Mouse (Mus musculus): ENCODE data around the gene Herc6. TPM values are rescaled to one million over a fixed set of nuclear protein-coding genes. Genes with fewer than 3 reads are reported as not detected.
"Not testable (repeated sequence)": the region's sequence is repeated elsewhere in the genome, so short reads cannot be mapped to it uniquely, and the experiment has no call there.

Herc6 gene
- polyA plus RNA-seq, 1 experiment from 2014 or later = 3.8 TPM

DNA sequence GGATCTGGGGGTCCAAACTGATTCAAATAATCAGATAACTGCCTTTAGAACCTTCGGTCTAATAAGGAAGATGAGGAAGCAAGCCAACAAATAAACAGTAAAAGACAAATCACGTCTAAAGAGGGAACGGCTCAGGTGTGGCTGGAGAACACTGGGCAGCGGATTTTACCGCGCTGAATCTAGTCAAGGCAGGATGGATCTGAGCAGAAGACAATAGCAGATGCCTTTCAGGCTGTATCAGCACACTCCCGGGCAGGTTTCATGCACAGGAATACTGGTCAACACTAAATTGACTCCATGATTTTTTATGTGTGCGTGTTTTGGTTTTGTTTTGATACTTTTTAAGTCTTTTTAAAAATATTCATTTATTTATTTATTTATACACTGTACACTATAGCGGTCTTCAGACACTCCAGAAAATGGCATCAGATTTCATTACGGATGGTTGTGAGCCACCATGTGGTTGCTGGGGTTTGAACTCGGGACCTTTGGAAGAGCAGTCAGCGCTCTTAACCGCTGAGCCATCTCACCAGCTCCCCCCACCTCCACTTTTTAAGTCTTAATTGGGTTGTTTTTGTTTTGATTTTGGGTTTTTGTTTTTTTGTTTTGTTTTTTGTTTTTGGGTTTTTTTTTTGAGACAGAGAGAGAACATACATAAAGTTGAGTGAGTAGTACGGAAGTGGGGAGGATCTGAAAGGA, 44.7 kb upstream of the Herc6 start:
- peak; percentile 70 for ATAC-seq (replicated peaks; ENCODE audit: insufficient number of reproducible peaks, low FRiP score, low TSS enrichment, low read depth)
- Histone ChIP-seq H3K4me3 (ENCODE audit: low read depth, low read length) (peak overlapping the region; percentile 67), H3K36me3 (replicated peaks; ENCODE audit: control insufficient read depth, insufficient read depth, low read depth, low read length) (no peaks in the 10 kb centered on the region), H3K27ac (replicated peaks; ENCODE audit: low read depth, low read length) (no peak overlapping the region), H3K27me3 (ENCODE audit: control insufficient read depth, insufficient read depth, low read length) (no peaks in the 10 kb centered on the region), H3K9ac (replicated peaks; ENCODE audit: low read length) (peak overlapping the region; percentile 48), H3K4me1 (ENCODE audit: control insufficient read depth, insufficient read depth, low read length) (no peaks in the 10 kb centered on the region), H3K4me2 (ENCODE audit: low read depth, low read length) (peak overlapping the region; percentile 42), H3K9me3 (replicated peaks; ENCODE audit: control insufficient read depth, low read length) (no peaks in the 10 kb centered on the region)
- 30% methylated on average over 14 of the region's 14 CpGs for WGBS
- DNase-seq (ENCODE audit: low spot score) = no peak

DNA sequence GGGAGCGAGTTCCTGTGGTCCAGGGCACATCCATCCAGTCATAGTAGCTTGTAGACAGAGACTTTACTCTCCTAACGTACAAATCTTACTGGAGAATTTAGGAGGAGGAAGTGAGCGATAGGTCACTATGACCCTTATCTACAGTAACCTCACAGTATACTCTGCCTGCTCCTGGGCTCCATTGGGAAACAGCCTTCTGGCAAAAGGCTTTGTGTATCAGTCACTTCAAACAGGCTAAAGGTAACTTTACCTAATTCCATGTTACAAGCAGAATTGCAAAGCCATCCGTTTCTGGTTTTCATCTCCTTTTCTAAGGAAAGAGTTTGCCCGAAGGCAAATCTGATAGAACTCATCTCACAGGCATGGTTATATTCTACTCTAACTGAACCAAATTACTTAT, 42.9 kb upstream of the Herc6 start:
- Histone ChIP-seq H3K27ac (replicated peaks; ENCODE audit: low read depth, low read length) (no peak overlapping the region), H3K4me2 (ENCODE audit: low read depth, low read length) (no peak overlapping the region), H3K27me3 (ENCODE audit: control insufficient read depth, insufficient read depth, low read length) (no peaks in the 10 kb centered on the region), H3K4me1 (ENCODE audit: control insufficient read depth, insufficient read depth, low read length) (no peaks in the 10 kb centered on the region), H3K9ac (replicated peaks; ENCODE audit: low read length) (no peak overlapping the region), H3K4me3 (ENCODE audit: low read depth, low read length) (no peak overlapping the region), H3K36me3 (replicated peaks; ENCODE audit: control insufficient read depth, insufficient read depth, low read depth, low read length) (no peaks in the 10 kb centered on the region), H3K9me3 (replicated peaks; ENCODE audit: control insufficient read depth, low read length) (no peaks in the 10 kb centered on the region)
- 89% methylated on average over 5 of the region's 5 CpGs for WGBS
- DNase-seq (ENCODE audit: low spot score) (no peak), ATAC-seq (replicated peaks; ENCODE audit: insufficient number of reproducible peaks, low FRiP score, low TSS enrichment, low read depth) (no peak)

DNA sequence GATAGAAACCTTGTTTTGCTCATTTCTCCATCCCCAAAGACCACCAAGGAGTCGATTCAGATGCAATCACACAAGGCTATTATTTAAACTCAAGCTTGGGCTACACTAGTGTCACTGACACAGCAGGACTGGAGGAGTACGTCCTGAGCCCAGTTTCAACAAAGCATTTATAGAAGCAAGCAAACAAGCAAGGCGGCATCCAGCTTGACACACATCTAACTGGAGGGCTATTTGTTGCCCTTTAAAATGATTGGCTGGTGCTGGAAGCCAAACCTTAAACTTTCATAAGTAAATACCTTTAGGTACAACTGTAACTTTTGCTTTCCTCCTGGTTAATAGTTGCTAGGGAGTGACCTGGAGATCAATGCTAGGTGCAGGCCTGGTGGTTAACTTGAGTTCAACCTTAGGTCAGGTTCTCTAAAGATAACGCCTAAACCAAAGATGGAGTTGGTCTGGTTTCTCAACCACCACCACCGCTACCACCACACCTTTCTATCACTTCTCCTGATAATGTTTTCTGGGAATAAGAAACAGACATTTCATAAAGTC, 39.8 kb upstream of the Herc6 start:
- Histone ChIP-seq H3K36me3 (replicated peaks; ENCODE audit: control insufficient read depth, insufficient read depth, low read depth, low read length) (no peaks in the 10 kb centered on the region), H3K9me3 (replicated peaks; ENCODE audit: control insufficient read depth, low read length) (no peaks in the 10 kb centered on the region), H3K9ac (replicated peaks; ENCODE audit: low read length) (no peak overlapping the region), H3K4me3 (ENCODE audit: low read depth, low read length) (no peak overlapping the region), H3K4me2 (ENCODE audit: low read depth, low read length) (no peak overlapping the region), H3K27ac (replicated peaks; ENCODE audit: low read depth, low read length) (no peak overlapping the region), H3K27me3 (ENCODE audit: control insufficient read depth, insufficient read depth, low read length) (no peaks in the 10 kb centered on the region), H3K4me1 (ENCODE audit: control insufficient read depth, insufficient read depth, low read length) (no peaks in the 10 kb centered on the region)
- DNase-seq (ENCODE audit: low spot score) (no peak), ATAC-seq (replicated peaks; ENCODE audit: insufficient number of reproducible peaks, low FRiP score, low TSS enrichment, low read depth) (no peak)
- WGBS = 84% methylated on average over 5 of the region's 5 CpGs

DNA sequence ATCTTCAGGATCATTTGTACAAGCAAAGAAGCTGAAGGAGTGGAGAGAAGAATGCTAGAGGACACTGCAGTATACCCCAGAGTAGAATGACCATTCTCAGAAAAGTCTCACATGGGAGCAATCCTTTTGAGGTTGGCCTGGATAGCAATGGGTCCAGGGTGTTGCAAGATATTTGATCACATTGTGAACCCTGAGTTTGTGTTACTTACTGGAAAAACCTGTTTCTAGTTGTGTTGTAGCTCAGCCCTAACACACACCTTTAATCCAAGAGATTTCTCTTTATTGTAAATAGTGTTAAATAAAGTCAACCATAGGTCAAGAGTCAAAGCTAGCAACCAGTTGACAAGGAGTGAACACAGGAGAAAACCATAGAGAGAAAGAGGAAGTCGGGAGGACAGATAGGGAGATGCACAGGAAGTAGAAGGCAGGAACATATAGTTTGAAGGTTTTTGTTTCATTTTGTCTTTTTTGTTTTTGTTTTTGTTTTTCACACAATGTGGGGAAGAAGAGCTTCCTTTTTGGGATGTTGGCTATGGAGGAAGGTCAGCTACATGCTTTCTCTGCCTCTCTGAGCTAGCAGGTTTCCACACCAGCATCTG, 39.0 kb upstream of the Herc6 start:
- no peak for DNase-seq (ENCODE audit: low spot score)
- 77% methylated on average over 1 of the region's 1 CpGs for WGBS
- Histone ChIP-seq H3K9me3 (replicated peaks; ENCODE audit: control insufficient read depth, low read length) (no peaks in the 10 kb centered on the region), H3K4me1 (ENCODE audit: control insufficient read depth, insufficient read depth, low read length) (no peaks in the 10 kb centered on the region), H3K4me2 (ENCODE audit: low read depth, low read length) (no peak overlapping the region), H3K27me3 (ENCODE audit: control insufficient read depth, insufficient read depth, low read length) (no peaks in the 10 kb centered on the region), H3K36me3 (replicated peaks; ENCODE audit: control insufficient read depth, insufficient read depth, low read depth, low read length) (no peaks in the 10 kb centered on the region), H3K9ac (replicated peaks; ENCODE audit: low read length) (no peak overlapping the region), H3K4me3 (ENCODE audit: low read depth, low read length) (no peak overlapping the region), H3K27ac (replicated peaks; ENCODE audit: low read depth, low read length) (no peak overlapping the region)
- no peak for ATAC-seq (replicated peaks; ENCODE audit: insufficient number of reproducible peaks, low FRiP score, low TSS enrichment, low read depth)

DNA sequence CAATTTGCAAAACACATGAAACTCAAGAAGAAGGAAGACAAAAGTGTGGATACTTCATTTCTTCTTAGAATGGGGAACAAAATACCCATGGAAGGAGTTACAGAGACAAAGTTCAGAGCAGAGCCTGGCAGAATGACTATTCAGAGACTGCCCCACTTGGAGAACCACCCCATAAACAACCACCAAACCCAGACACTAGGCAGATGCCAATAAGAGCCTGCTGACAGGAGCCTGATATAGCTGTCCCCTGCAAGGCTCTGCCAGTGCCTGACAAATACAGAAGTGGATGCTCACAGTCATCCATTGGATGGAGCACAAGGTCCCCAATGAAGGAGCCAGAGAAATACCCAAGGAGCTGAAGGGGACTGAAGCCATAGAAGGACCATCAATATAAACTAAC, 37.2 kb upstream of the Herc6 start:
- H3K27me3 ChIP-seq (ENCODE audit: control insufficient read depth, insufficient read depth, low read length); H3K27ac ChIP-seq (replicated peaks; ENCODE audit: low read depth, low read length); H3K4me2 ChIP-seq (ENCODE audit: low read depth, low read length); H3K36me3 ChIP-seq (replicated peaks; ENCODE audit: control insufficient read depth, insufficient read depth, low read depth, low read length); H3K9me3 ChIP-seq (replicated peaks; ENCODE audit: control insufficient read depth, low read length); ATAC-seq (replicated peaks; ENCODE audit: insufficient number of reproducible peaks, low FRiP score, low TSS enrichment, low read depth); H3K4me1 ChIP-seq (ENCODE audit: control insufficient read depth, insufficient read depth, low read length); H3K4me3 ChIP-seq (ENCODE audit: low read depth, low read length); H3K9ac ChIP-seq (replicated peaks; ENCODE audit: low read length); DNase-seq (ENCODE audit: low spot score): not testable (repeated sequence)

DNA sequence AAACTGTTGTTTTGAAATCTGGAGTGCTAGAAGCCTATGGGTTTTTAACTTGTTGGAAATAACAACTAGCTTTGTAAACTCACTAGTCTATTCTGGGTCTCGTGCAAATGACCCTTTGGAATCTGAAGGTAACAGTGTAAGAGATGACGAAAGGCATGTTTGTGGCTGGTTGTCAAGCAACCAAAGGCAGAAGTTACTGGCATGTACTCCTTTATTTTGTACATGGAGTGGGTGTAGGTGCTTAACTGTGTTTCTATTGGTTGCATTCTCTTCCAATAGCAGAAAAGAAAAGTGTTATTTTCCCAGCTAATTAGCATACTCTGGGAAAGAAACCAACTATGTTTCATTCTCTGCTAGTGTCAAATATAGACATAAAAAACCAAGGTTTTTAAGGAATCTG, 35.9 kb upstream of the Herc6 start:
- Histone ChIP-seq H3K27me3 (ENCODE audit: control insufficient read depth, insufficient read depth, low read length) (no peaks in the 10 kb centered on the region), H3K9ac (replicated peaks; ENCODE audit: low read length) (no peak overlapping the region), H3K4me2 (ENCODE audit: low read depth, low read length) (no peak overlapping the region), H3K27ac (replicated peaks; ENCODE audit: low read depth, low read length) (no peak overlapping the region), H3K4me3 (ENCODE audit: low read depth, low read length) (no peak overlapping the region), H3K36me3 (replicated peaks; ENCODE audit: control insufficient read depth, insufficient read depth, low read depth, low read length) (no peaks in the 10 kb centered on the region), H3K4me1 (ENCODE audit: control insufficient read depth, insufficient read depth, low read length) (no peaks in the 10 kb centered on the region), H3K9me3 (replicated peaks; ENCODE audit: control insufficient read depth, low read length) (no peaks in the 10 kb centered on the region)
- DNase-seq (ENCODE audit: low spot score) (no peak), ATAC-seq (replicated peaks; ENCODE audit: insufficient number of reproducible peaks, low FRiP score, low TSS enrichment, low read depth) (no peak)
- 80% methylated on average over 2 of the region's 2 CpGs for WGBS

DNA sequence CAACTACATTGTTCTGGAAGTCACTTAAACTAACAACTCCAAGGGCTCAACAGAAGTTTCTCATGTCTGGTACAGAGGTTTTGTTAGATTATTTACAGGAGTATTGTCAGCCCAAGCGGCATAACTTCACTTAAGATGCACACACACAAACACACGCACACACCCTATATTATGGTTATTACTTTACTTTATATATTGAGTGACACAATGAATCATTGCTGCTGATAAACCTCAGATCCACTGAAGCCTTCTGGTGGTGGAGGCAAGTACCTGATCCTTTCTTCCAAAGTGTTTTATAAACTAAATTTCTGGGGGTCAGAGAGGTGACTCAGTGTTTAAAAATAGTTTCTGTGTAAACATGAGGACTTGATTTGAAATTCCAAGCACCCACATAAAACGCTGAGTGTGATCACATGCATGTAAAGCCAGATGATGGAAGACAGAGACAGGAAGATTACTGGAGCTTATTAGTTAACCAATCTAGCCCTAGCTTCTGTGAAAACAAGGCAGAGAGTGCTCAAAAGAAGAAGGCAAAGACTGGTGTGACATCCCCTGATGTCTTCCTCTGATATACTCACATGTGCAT, 29.5 kb upstream of the Herc6 start:
- Histone ChIP-seq H3K4me2 (ENCODE audit: low read depth, low read length) (no peak overlapping the region), H3K27ac (replicated peaks; ENCODE audit: low read depth, low read length) (no peak overlapping the region), H3K4me3 (ENCODE audit: low read depth, low read length) (no peak overlapping the region), H3K4me1 (ENCODE audit: control insufficient read depth, insufficient read depth, low read length) (no peaks in the 10 kb centered on the region), H3K9ac (replicated peaks; ENCODE audit: low read length) (no peak overlapping the region), H3K9me3 (replicated peaks; ENCODE audit: control insufficient read depth, low read length) (no peaks in the 10 kb centered on the region), H3K27me3 (ENCODE audit: control insufficient read depth, insufficient read depth, low read length) (no peaks in the 10 kb centered on the region), H3K36me3 (replicated peaks; ENCODE audit: control insufficient read depth, insufficient read depth, low read depth, low read length) (no peaks in the 10 kb centered on the region)
- 80% methylated on average over 3 of the region's 3 CpGs for WGBS
- ATAC-seq (replicated peaks; ENCODE audit: insufficient number of reproducible peaks, low FRiP score, low TSS enrichment, low read depth) = no peak
- no peak for DNase-seq (ENCODE audit: low spot score)

DNA sequence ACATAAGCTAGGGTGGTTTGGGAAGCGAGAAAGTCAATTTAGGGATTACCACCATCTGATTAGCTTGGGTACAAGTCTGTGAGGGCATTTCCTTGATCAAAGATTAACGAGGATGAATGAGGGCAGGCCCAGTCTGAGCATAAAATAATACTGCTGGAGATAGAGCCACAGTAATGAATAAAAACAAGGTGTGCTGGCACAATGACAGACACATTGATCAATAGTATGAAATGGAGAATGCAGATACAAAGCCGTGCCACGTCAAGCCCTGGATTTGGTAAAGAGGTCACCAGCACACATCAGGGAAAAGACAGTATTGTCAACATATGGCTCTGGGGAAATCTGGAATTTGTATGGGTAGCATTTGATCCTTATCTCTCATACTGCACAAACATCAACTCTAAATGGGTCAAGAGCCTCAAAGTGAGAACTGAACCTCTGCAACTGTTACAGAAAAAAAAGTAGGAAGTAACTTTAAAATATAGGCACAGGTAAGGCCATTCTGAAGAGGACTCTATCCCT, 22.9 kb upstream of the Herc6 start:
- no peak overlapping the region for H3K9ac ChIP-seq (replicated peaks; ENCODE audit: low read length)
- H3K27me3 ChIP-seq (ENCODE audit: control insufficient read depth, insufficient read depth, low read length) = no peaks in the 10 kb centered on the region
- H3K9me3 ChIP-seq (replicated peaks; ENCODE audit: control insufficient read depth, low read length) = no peaks in the 10 kb centered on the region; the same call in 1 of the 2 replicates
- no peak overlapping the region for H3K4me2 ChIP-seq (ENCODE audit: low read depth, low read length)
- no peak overlapping the region for H3K27ac ChIP-seq (replicated peaks; ENCODE audit: low read depth, low read length)
- WGBS = 58% methylated on average over 4 of the region's 4 CpGs
- no peak for DNase-seq (ENCODE audit: low spot score)
- H3K4me3 ChIP-seq (ENCODE audit: low read depth, low read length) = no peak overlapping the region
- no peak for ATAC-seq (replicated peaks; ENCODE audit: insufficient number of reproducible peaks, low FRiP score, low TSS enrichment, low read depth)
- no peaks in the 10 kb centered on the region for H3K36me3 ChIP-seq (replicated peaks; ENCODE audit: control insufficient read depth, insufficient read depth, low read depth, low read length)
- no peaks in the 10 kb centered on the region for H3K4me1 ChIP-seq (ENCODE audit: control insufficient read depth, insufficient read depth, low read length)

Data from embryonic facial prominence, embryonic 11.5 days (tissue).